Mouse (Mus musculus) embryonic fibroblast, embryonic 13.5 days (primary cell): ENCODE results near the gene Gpatch8.

ENCODE experiments used
- CTCF ChIP-seq: IDR thresholded peaks from 2 replicates; pipeline ENCODE4 v1.5.1; 2011; ENCODE audit warnings: mild to moderate bottlenecking, control low read depth, low read length, moderate library complexity, borderline replicate concordance; ENCODE audit not compliant: insufficient read depth
- POLR2A ChIP-seq: IDR thresholded peaks from 2 replicates; pipeline ENCODE4 v1.6.1; 2011; ENCODE audit warnings: low read depth, mild to moderate bottlenecking, control low read depth, low read length, moderate library complexity

DNA sequence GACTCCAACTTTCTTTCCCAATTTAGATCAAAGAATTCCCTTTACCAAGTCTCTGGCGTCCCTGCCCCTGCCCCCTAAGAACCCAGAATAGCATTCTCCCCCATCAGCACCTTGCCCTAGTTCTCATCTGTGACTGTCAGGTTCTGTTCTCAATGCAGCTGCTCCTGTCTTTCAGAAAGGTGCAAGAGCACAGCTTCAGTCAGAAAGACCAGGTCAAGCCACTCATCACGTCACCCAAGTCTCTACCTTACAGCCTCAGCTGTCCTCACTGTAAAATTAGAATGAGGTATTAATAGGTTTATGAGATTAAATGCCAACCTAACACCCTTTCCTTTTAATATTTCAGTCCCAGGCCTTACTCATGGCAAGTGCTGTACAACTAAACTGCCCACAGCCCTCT is 63.0 kb downstream of the Gpatch8 start:
- TF ChIP-seq CTCF (no peak), POLR2A (no peak)
